Mouse (Mus musculus) retina, embryonic 14.5 days (tissue): Measurements from ENCODE around the gene Naa30.
"Not testable (repeated sequence)": the region's sequence is repeated elsewhere in the genome, so short reads cannot be mapped to it uniquely, and the experiment has no call there.

Experiments
- DNase-seq: peaks from one replicate; pipeline ENCODE4 v3.0.0-alpha.2; 2015; ENCODE audit warnings: low spot score

The Naa30 gene

DNA sequence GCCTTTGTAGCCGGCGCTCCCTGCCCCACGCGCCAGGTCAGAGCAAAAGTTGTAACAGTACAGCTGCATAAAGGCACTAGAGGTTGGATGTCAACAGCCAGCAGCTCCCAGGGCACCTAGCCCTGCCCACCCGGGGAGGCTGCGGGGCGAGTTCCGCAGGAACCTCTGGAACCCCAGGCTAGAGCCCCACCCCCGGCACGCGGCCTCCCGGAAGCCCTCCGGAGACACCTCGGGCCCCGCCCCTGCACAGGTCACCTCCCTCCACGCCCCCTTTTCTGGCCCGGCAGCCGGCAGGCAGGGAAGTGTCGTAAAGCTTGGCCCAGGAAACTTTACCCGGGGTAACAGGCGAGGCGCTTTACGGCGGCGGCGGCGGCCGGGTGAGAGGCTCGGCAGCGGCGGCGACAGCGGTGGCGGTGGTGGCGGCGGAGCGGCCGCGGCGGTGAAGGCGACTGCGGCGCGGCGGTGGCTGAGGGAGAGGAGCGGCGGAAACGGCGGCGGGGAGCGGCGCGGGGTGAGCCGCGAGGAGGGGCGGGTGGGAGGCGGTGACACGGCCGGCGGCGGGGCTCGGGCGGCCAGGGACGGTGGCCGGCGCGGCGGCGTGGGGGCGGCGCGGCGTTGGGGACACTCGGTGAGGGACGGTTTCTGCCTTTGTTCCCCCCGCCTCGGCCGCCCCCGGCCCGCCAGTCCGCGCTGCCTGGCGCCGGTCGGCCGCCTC, at the start of gene Naa30:
Gene Naa30, plus strand, starts transcription at position 360 of the 715 bp plus-strand sequence.
- peak; percentile 95 for DNase-seq

DNA sequence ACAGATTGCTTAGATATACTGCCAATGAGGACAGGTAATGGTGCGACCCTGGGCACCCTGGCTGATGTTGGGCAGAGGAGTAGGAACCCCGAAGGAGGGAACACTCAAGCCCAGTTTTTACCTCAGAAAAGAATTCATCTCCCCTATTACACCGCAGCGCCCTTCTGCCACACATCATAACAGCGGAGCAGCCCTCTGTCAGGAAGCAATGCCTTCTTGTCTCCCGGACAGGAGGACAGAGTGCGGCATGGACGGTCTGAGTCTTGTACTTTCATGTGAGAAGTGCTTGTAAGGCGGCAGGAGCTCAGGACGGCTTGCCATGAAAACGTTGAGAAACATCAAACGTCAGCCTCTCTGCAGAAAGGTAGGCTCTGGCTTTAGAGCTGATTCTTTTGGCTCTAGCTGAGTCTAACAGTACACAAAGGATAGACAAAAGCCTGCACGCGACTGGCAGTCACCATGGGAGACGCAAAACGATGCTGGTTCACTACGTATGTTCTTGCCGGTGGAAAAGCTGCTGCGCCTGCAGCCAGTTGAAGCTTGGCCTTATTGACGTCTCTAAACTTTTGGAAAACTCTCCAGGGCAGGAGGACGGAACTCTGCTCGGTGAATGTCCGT, 44.8 kb upstream of the Naa30 start:
- DNase-seq = no peak

DNA sequence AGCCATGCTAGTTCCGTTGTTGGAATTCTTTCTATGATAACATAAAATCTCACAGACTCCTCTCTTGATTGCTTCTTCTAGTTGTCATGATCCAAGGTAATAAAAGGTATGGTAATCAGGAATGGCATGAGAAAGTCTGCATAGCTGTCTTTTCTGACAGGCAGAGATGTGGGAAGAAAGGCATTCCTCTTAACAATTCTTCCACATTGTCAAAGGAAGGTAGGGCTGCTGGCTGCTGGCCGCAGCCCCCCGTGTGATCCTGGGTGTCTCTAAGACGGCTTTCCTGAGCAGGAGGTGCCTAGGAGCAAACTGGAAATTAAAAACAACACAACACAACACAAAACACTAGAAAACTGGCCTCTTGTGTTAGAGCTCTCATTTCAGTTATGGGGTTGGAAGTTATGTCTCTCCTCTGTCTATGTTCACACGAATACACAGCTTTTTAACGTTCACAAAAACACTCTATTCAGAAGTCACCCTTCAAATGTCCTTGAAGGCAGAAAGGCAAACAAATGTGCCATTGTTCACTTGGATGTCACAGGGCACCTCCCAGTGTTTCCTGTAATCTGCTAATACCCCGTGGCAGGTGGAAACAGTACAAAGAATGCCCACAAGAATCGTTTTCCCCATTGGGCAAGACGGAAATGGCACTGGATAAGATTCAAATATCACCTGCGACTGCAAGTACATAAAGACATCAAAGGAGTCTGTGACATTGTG, 43.3 kb upstream of the Naa30 start:
- DNase-seq = no peak

DNA sequence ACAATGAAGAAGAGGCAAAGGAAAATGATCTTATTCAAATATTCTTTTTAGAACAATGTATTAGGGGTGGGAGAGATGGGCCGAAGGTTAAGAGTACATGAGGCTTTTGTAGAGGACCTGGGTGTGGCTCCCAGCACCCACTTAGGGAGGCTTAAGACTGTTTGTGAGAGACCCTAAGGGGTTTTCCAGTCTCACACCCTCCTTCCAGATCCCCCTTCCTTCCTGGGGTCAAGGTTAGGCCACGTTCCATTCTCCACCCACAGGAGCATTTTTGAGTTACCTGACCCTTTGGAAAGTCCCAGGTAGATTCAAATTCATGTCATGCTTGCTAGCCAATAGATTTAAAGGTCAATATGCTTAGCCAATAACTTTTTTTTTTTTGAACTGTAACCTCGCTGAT, 39.6 kb upstream of the Naa30 start:
- DNase-seq = no peak

DNA sequence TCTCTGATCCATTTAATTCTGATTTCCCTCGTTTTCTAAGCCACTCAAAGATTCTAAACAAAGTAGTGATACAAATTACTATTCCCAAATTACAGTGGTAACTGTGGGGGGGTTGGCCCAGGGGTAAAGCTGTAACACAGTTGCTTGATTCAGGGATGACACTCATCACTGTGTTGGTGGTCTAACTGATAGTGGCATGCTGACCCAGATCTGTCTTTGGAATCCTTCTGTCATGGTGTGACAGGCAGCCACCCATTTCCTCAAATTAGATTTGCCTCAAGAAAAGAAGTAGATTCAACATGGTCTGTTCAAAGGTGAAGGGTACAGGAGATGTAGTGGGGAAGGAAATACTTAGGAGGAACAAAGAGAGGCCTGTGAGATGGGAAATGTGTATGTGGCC, 33.9 kb upstream of the Naa30 start:
- DNase-seq = peak; percentile 51

DNA sequence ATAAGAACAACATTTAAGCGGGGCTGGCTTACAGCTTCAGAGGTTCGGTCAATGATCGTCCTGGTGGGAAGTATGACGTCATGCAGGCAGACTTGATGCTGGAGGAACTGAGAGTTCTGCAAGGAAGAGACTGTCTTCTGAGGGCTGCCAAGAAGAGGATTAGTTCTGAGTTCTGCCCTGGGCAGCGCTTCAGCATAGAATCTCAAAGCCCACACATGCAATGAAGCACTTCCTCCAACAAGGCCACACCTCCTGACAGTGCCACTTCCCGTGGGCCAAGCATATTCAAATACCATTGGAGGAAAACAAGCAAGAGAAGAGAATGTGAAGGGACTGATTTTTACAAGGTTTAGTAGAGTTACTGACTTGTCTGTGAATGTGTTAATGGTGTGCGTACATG, 31.3 kb upstream of the Naa30 start:
- DNase-seq = no peak

DNA sequence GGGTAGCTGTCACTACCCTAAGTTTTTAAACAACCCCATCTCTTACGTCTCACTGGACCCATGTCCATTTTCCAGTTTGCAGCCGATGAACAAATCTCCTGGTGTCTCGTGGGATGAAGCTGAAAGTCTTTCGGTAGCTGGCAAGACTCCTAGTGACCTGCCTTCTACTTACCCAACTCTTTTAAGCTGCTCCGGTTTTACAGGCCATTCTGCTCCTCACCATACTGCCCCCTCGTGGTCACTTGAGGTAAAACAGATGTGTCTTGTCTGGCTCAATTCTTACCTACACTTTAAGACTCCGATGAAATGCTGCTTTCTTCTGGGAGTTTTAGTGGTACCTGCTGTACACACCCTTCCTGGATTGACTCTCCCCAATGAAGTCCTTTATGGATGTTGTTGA, 18.2 kb upstream of the Naa30 start:
- DNase-seq = peak; percentile 81

DNA sequence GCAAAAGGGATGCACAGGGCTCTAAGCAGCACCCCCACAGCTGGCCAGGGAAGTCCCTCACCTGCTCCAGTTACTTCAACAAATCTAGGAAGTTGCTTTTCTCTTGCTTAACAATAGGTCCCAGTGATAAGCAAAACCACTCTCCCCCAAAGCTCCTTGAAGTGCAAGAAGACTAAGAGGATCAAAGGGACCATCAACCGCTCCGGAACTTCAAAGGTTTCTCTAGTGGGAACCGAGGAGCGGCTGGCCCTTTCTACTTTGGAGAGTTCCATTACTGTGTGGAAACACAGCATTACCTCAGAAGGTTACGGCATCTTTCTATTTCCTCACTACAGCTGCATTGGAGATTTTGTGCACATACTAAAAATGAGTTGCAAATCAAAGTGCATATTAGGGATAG, 16.5 kb upstream of the Naa30 start:
- no peak for DNase-seq

DNA sequence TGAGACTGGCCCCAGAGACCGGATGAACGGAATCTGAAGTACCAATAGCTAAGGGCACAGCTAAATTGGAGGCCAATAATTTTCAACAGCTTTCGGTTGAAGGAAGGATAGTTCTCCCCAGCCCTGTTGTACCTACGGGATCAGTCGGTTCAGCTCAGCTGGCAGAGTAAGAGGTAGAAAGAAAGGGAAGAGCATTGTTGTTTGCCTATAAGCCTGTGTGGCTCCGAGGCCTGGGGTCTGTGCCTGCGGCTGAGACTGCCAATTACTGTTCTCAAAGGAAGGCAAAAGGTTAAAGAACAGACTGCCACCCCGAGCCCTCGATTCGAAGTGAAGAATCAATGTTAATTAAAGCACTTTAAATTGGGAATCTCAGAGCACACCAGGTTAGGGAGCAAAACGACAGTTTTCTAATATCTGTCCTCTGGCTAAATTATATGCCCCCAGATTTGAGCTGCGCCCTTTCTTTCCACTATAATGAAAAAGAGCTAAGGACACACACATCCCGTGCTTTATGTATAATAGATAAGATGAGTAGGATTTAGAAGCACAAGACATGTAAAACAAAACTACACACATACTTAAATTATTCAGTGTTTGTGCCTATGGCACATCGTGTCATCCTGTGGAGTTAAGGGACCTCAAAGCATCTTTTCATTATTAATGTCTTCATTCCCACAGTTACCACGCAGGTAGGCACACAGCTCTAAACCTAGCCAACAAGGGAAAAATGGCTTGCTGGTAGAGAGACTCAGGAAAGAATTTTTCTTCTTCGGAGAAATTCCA, 13.7 kb upstream of the Naa30 start:
- no peak for DNase-seq

DNA sequence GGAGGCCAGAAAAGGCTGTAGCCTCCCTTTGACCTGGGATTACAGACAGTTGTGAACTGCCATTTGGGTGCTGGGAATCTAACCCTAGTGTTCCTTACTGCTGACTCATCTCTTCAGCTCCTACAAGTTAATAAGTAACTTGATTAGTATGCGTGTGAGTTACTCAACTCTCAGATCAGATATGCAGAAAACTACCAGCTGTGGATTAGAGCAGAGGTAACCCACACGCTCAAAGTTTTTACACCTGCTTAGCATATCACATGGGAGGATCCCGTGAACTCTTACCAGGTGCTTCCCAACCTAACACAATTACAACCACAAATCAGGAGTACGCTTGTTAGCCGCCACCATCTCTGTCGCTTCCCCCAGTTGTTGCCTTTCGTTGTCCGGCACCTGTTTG, 740 bp upstream of the Naa30 start:
- DNase-seq = no peak

DNA sequence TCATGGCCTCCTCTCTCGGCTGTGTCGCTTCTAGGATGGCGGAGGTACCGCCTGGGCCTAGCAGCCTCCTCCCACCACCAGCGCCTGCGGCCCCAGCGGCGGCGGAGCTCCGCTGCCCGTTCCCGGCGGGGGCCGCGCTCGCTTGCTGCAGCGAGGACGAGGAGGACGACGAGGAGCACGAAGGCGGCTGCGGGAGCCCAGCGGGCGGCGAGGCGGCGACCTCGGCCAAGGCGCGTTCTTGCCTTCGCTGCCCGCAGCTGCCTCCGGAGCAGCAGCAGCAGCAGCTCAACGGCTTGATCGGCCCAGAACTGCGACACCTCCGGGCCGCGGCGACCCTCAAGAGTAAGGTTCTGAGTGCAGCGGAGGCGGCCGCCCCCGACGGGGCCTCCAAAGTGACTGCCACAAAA, 559 bp downstream of the Naa30 start:
- peak; percentile 70 for DNase-seq

DNA sequence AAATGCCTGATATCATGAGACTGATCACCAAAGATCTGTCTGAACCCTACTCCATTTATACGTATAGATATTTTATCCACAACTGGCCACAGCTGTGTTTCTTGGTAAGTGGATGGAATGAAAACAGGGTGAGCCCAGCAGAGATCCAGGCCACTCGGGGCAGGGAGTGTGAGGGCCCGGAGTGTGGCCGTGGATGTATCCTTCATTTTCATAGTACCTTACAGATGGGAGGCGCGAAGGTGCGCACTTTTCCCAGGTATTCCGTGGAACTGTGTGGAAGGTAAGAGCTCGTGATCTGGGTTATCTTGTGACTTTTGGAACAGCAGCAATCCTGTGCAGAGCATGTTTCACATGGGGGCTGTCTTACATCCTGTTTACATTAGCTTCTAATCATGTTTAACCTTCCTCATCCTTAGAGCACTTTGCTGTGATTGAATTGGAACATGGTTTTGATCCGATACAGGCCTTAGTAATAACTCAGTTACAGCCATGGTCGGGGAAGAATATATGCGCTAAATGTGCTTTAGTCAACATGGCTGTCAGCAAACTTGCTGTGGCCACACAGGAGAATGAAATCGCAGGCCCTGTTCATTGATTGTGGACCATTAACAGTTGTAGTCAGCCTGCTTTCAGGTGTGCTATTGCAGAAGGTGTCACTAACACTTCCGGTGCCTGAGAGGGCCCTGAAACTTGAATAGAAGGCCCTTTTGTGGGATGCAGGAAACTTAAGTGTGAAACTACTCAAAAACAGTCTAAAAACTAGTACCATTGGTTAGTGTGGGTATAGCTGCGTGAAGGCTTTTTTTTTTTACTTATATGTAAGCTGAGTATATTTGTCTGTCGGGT, 1.5 kb downstream of the Naa30 start:
- DNase-seq = no peak

DNA sequence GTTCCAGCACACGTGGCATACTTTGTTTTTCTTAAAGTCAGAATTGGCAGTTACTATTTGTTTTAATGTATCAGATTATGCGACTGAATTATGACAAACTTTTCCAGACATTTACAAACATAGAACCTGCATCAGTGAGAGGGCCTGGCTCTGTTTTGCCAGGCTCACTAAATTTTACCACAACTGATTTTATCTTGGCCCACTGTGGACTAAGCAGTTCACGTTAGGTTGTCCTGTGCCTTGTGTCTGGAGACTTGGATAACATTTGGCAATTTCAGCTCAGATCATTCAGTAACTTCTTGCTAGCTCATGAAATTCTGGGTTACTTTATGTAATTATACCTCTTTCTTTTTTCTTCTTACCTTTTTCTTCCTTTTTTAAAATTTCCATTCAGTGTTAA, 7.7 kb downstream of the Naa30 start:
- no peak for DNase-seq

DNA sequence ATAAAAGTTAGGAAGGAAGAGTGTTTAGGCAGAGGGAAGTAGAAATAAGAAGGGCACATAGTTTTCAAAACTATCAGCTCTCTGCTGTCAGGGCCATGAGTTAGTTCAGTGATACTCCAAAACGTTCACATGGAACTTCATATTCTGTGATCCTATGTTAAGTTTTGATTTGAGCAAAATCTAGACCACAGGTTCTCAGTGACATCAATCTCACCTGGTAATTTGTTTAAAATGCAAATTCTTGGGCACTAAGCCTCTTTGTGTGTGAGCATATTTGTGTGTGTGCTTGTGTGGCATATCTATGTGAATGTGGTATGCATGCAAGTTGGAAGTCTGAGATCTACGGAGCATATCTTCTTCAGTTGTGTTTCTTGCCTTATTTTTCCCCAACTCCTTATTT, 14.2 kb downstream of the Naa30 start:
- DNase-seq = no peak

DNA sequence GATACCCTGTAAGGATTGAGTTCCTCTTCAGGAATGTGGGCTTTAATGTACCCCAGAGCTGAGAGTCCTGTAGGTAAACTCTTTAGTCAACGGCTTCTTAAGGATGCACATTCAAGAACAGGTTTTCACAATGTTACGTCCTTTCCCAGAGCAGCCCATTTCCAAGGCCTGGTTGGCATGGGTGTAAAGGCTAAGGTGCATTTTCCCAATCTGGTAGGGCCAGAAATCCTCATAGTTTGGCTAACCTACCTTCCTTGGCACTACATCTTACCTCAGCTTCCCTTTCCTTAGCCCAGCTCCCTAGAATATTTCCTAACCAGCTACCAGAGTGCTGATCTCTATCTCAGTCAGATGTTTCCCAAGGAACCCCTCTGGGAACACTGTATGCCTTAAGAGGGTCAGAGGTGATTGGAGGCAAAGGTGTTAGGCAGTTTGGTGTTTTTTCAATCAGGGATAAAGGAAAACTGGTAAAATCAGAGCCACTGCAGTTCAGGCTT, 25.1 kb downstream of the Naa30 start:
- no peak for DNase-seq

DNA sequence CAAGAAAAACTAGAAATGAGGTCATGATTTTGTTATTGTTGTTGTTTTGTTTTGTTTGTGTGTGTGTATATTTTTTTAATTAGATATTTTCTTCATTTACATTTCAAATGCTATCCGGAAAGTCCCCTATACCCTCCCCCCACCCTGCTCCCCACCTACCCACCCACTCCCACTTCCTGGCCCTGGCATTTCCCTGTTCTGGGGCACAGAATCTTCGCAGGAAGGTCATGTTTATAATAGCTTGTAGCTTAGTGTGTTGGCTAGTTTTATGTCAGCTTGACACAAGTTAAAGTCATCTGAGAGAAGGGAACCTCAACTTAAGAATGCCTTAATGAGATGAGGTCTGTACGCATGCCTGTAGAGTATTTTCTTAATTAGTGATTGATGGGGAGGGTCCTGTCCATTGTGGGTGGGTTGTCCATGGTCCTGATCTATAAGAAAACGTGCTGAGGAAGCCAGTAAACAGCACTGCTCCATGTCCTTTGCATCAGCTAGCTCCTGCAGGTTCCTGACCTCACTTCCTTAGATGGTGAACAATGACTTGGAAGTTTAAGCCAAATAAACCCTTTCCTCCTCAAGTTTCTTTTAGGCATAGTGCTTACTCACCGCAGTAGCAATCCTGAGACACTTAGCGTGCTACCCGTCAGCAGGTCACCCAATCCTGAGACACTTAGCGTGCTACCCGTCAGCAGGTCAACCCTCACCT, 29.2 kb downstream of the Naa30 start:
- DNase-seq = no peak

DNA sequence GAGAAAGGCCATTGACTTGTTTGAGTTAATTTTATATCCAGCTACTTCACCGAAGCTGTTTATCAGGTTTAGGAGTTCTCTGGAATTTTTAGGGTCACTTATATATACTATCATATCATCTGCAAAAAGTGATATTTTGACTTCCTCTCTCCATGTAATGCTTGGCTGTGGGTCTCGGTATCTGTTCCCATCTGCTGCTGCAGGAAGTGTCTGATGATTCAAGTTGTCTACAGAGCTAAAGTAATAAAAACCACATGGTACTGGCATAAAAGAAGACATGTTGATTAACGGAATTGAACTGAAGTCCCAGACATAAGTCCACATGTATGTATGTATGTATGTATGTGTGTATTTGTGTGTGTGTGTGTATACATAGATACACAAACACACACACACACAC, 38.2 kb downstream of the Naa30 start:
- DNase-seq = not testable (repeated sequence)

DNA sequence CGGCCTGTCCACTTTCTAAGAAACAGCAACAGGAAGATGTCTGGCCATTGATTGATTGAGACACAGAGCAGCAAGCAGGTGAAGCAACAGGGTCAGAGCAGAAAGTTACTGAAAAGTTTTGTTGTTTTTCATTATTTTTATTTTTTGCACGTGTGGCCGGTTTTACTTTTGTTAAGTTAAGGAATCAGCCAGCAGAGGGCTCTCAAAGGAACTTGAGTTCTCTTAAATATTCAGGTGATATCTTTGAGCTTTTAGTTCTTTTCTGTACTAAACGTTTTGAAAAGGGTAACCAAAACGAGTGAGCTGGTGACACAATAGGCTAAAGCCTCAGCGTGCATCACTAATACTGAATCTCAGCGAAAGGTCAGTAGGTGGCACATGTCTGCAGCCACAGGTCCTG, 46.7 kb downstream of the Naa30 start:
- no peak for DNase-seq

DNA sequence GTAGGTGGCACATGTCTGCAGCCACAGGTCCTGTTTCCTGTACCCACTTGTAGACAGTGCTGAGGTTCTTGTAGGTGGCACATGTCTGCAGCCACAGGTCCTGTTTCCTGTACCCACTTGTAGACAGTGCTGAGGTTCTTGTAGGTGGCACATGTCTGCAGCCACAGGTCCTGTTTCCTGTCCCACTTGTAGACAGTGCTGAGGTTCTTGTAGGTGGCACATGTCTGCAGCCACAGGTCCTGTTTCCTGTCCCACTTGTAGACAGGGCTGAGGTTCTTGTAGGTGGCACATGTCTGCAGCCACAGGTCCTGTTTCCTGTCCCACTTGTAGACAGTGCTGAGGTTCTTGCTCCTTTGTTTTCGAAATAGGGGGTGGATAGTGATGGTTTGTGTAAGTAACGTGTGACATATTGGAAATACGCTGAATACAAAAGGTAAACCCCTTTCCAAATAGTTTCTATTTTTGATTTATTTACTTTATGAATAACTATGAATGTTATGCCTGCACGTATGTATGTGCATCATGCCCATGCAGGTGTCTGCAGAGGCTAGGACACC, 47.5 kb downstream of the Naa30 start:
- DNase-seq = not testable (repeated sequence)

DNA sequence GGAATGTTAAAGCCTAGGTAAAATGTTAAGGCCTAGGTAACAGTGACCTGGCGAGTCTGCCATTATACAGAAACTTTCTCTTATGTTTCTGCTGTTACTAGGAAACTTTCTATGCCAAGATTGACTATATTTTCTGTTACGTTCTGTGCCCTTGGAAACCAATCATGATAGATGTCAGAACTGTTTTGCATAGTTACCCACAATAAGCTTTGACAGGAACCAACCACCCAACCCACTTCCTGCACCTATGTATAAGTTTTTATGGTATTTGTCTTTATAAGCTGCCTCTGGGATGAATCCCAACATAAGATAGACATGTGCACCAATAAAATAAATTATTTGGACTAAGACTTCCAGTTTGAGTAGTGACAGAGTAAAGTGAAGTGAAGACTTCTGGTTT, 49.7 kb downstream of the Naa30 start:
- DNase-seq = no peak

DNA sequence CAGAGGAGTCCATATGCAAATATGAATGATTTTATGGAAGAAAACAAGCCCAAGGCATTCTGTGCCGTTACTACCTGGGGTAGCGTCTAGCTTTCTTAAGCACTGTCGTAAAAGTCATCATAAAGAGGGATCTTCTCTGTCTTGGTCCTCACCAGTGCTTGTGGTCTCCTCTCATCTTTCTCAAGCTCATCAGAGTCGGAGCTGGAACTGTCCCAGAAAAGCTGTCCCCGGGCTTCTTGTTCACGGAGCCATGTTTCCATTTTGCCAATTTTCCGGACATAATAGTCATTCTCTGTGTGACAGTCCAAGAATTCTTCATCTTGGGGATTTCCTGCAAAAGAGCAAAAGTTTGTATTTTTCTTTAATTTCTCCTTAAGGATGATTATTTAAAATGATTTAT, 54.4 kb downstream of the Naa30 start:
- no peak for DNase-seq
